Mouse (Mus musculus) spleen, adult 2 months (tissue): ENCODE results near the gene Shh.

Experiments used
- CTCF ChIP-seq: fragments of 200-500 bp; IDR thresholded peaks from 2 replicates; pipeline ENCODE4 v1.5.1; 2011; ENCODE audit warnings: mild to moderate bottlenecking, inconsistent platforms; ENCODE audit not compliant: insufficient read depth, insufficient read length, insufficient replicate concordance; ENCODE audit errors: extremely low read depth
- POLR2A ChIP-seq: fragments of 200-500 bp; IDR thresholded peaks from 2 replicates; pipeline ENCODE4 v1.6.1; 2011; ENCODE audit warnings: low read depth, low read length, inconsistent platforms

- no peak for TF ChIP-seq POLR2A
- no peak for TF ChIP-seq CTCF
Measured at GRCm38 (mm10) chr5:28500792-28501439, 33.9 kb upstream of the Shh start.
